Mouse (Mus musculus): ENCODE measurements around the gene Unc80. TPM values are rescaled to one million over a fixed set of nuclear protein-coding genes. Genes with fewer than 3 reads are reported as not detected.

Gene Unc80
- polyA plus RNA-seq, 1 experiment from 2014 or later: not detected

- peaks cover 15% of the 10 kb centered on the region; the same call in 1 of the 2 replicates for H3K36me3 ChIP-seq (replicated peaks)
- ATAC-seq (ENCODE audit: insufficient read depth): no peak
- WGBS (ENCODE audit: insufficient replicate concordance): 42% methylated on average over 1 of the region's 1 CpGs
Measured at GRCm38 (mm10) chr1:66730581-66730980, 262.4 kb downstream of the Unc80 start.

More at GRCm38 (mm10) chr1:66730581-66730980, 262.4 kb downstream of the Unc80 start:
- no peak overlapping the region for H3K4me2 ChIP-seq
- no peak overlapping the region for H3K4me3 ChIP-seq (replicated peaks)
- H3K27ac ChIP-seq (replicated peaks): no peak overlapping the region
- H3K4me1 ChIP-seq (replicated peaks): no peaks in the 10 kb centered on the region
- no peak overlapping the region for H3K9ac ChIP-seq
- H3K27me3 ChIP-seq: no peaks in the 10 kb centered on the region
- H3K9me3 ChIP-seq (replicated peaks): no peaks in the 10 kb centered on the region

Other genes starting within 250 kb of the Unc80 start
- gene Rpe, start 232.5 kb downstream of the Unc80 start, polyA plus RNA-seq (2015; fragmentation: Nextera tagmentation; extraction: Ambion mirVana): 24.0 and 26.9 TPM in 2 replicates